Mouse (Mus musculus) stomach, embryonic 14.5 days (tissue): ENCODE measurements around the gene Ddah2. TPM values are rescaled to one million over a fixed set of nuclear protein-coding genes. Genes with fewer than 3 reads are reported as not detected.

Experiments used
- ATAC-seq: fragments of 200-750 bp; cut with Nextera tagmentation; 2 replicates; pipeline ENCODE4 v1.8.0; 2017; ENCODE audit warnings: low read depth, moderate TSS enrichment; ENCODE audit not compliant: insufficient number of reproducible peaks, insufficient read depth, low FRiP score
- H3K27ac ChIP-seq: fragments of 300-500 bp; sonication (generic); 2 replicates; pipeline ENCODE4 v1.5.1; 2014; ENCODE audit warnings: mild to moderate bottlenecking, low read length, moderate library complexity, mixed read lengths
- H3K27me3 ChIP-seq: fragments of 300-500 bp; sonication (generic); 2 replicates; pipeline ENCODE4 v1.6.1; 2014; ENCODE audit warnings: low read length, control low read depth, mixed read lengths; ENCODE audit not compliant: control insufficient read depth, insufficient read depth
- H3K36me3 ChIP-seq: fragments of 300-500 bp; sonication (generic); 2 replicates; pipeline ENCODE4 v1.6.1; 2014; ENCODE audit warnings: mild to moderate bottlenecking, control low read depth, low read length, moderate library complexity, mixed read lengths; ENCODE audit not compliant: control insufficient read depth, insufficient read depth
- H3K4me1 ChIP-seq: fragments of 300-500 bp; sonication (generic); 2 replicates; pipeline ENCODE4 v1.6.1; 2014; ENCODE audit warnings: low read length, control low read depth, mixed read lengths; ENCODE audit not compliant: control insufficient read depth, insufficient read depth
- H3K4me2 ChIP-seq: fragments of 300-500 bp; sonication (generic); replicated peaks from 2 replicates; pipeline ENCODE4 v1.6.1; 2014; ENCODE audit warnings: low read depth, low read length, control low read depth
- H3K4me3 ChIP-seq: fragments of 300-500 bp; sonication (generic); 2 replicates; pipeline ENCODE4 v1.5.1; 2014; ENCODE audit warnings: low read depth, low read length, control low read depth
- H3K9ac ChIP-seq: fragments of 300-500 bp; sonication (generic); replicated peaks from 2 replicates; pipeline ENCODE4 v1.6.1; 2014; ENCODE audit warnings: low read depth, mild to moderate bottlenecking, control low read depth, low read length, moderate library complexity, mixed read lengths
- H3K9me3 ChIP-seq: fragments of 300-500 bp; sonication (generic); 2 replicates; pipeline ENCODE4 v1.6.1; 2016; ENCODE audit warnings: low read depth, low read length, control low read depth; ENCODE audit not compliant: control insufficient read depth
- WGBS: fragments of 180-500 bp; shearing (Covaris S2); extraction: QIAGEN DNeasy Blood & Tissue Kit; methylation state at CpG from one replicate; pipeline ENCODE4 v1.1.7; 2014; 5-methylcytosine and 5-hydroxymethylcytosine counted together
- polyA plus RNA-seq: library from polyadenylated mRNA; unstranded; fragments of >200 nt; fragmentation: Nextera tagmentation; extraction: Ambion mirVana; gene quantifications from 2 replicates; pipeline ENCODE4 v1.2.1, GENCODE M21; 2014

Ddah2 gene
- polyA plus RNA-seq, 1 experiment from 2014 or later = 322 TPM

GRCm38 (mm10) chr17:35017706-35018030 lies 41.2 kb upstream of the Ddah2 start:
- WGBS = 65% methylated on average over 14 of the region's 14 CpGs
- Histone ChIP-seq H3K36me3 (peaks cover 37% of the 10 kb centered on the region), H3K9me3 (no peaks in the 10 kb centered on the region), H3K9ac (no peak overlapping the region), H3K27ac (no peak overlapping the region), H3K4me1 (peaks cover 3% of the 10 kb centered on the region; the same call in 1 of the 2 replicates), H3K4me3 (no peak overlapping the region), H3K27me3 (no peaks in the 10 kb centered on the region), H3K4me2 (no peak overlapping the region)
- no peak for ATAC-seq

- H3K9me3 ChIP-seq = no peaks in the 10 kb centered on the region
- no peak overlapping the region for H3K4me2 ChIP-seq
- no peak overlapping the region for H3K4me3 ChIP-seq
- 77% methylated on average over 3 of the region's 3 CpGs for WGBS
- no peak for ATAC-seq
- peaks cover 3% of the 10 kb centered on the region; the same call in 1 of the 2 replicates for H3K4me1 ChIP-seq
- peaks cover 32% of the 10 kb centered on the region for H3K36me3 ChIP-seq
- H3K27ac ChIP-seq = no peak overlapping the region
- no peaks in the 10 kb centered on the region for H3K27me3 ChIP-seq
- H3K9ac ChIP-seq = no peak overlapping the region
These were observed 40.7 kb upstream of the Ddah2 start for GRCm38 (mm10) chr17:35018171-35018570.

GRCm38 (mm10) chr17:35019894-35020293 lies 38.9 kb upstream of the Ddah2 start:
- Histone ChIP-seq H3K36me3 (peaks cover 14% of the 10 kb centered on the region), H3K27me3 (no peaks in the 10 kb centered on the region), H3K9me3 (no peaks in the 10 kb centered on the region), H3K27ac (no peak overlapping the region), H3K4me3 (no peak overlapping the region), H3K4me2 (no peak overlapping the region), H3K4me1 (peaks cover 9% of the 10 kb centered on the region; the same call in 1 of the 2 replicates), H3K9ac (no peak overlapping the region)
- no peak for ATAC-seq
- WGBS = 73% methylated on average over 11 of the region's 11 CpGs

- Histone ChIP-seq H3K9me3 (no peaks in the 10 kb centered on the region), H3K4me1 (peaks cover 9% of the 10 kb centered on the region; the same call in 1 of the 2 replicates), H3K27ac (no peak overlapping the region), H3K27me3 (no peaks in the 10 kb centered on the region), H3K4me2 (no peak overlapping the region), H3K4me3 (no peak overlapping the region), H3K9ac (no peak overlapping the region), H3K36me3 (peaks cover 8% of the 10 kb centered on the region)
- no peak for ATAC-seq
- WGBS = 78% methylated on average over 8 of the region's 8 CpGs
These were observed 38.3 kb upstream of the Ddah2 start for GRCm38 (mm10) chr17:35020551-35020950.

GRCm38 (mm10) chr17:35021163-35021808 lies 37.5 kb upstream of the Ddah2 start:
- Histone ChIP-seq H3K4me3 (no peak overlapping the region), H3K4me1 (peaks cover 9% of the 10 kb centered on the region), H3K9me3 (no peaks in the 10 kb centered on the region), H3K27me3 (no peaks in the 10 kb centered on the region), H3K4me2 (peak overlapping the region; percentile 2; the same call in 1 of the 2 replicates), H3K27ac (peak overlapping the region; percentile 49; the same call in 1 of the 2 replicates), H3K9ac (no peak overlapping the region), H3K36me3 (peaks cover 1% of the 10 kb centered on the region)
- ATAC-seq = peak; percentile 14; the same call in 1 of the 2 replicates
- 6% methylated on average over 17 of the region's 17 CpGs for WGBS

- peak overlapping the region; percentile 49; the same call in 1 of the 2 replicates for H3K27ac ChIP-seq
- H3K36me3 ChIP-seq = no peaks in the 10 kb centered on the region; the same call in 1 of the 2 replicates
- no peak overlapping the region for H3K4me3 ChIP-seq
- no peaks in the 10 kb centered on the region for H3K27me3 ChIP-seq
- H3K9ac ChIP-seq = no peak overlapping the region
- H3K4me1 ChIP-seq = peaks cover 9% of the 10 kb centered on the region
- ATAC-seq = no peak
- no peak overlapping the region for H3K4me2 ChIP-seq
- no peaks in the 10 kb centered on the region for H3K9me3 ChIP-seq
- WGBS = 41% methylated on average over 6 of the region's 6 CpGs
These were observed 36.9 kb upstream of the Ddah2 start for GRCm38 (mm10) chr17:35021842-35022477.

GRCm38 (mm10) chr17:35022541-35023060 lies 36.2 kb upstream of the Ddah2 start:
- H3K27ac ChIP-seq = no peak overlapping the region
- no peak overlapping the region for H3K4me3 ChIP-seq
- no peaks in the 10 kb centered on the region for H3K36me3 ChIP-seq
- H3K27me3 ChIP-seq = no peaks in the 10 kb centered on the region
- WGBS = 93% methylated on average over 8 of the region's 8 CpGs
- no peak overlapping the region for H3K9ac ChIP-seq
- H3K9me3 ChIP-seq = no peaks in the 10 kb centered on the region
- ATAC-seq = no peak
- peaks cover 9% of the 10 kb centered on the region for H3K4me1 ChIP-seq
- H3K4me2 ChIP-seq = no peak overlapping the region

GRCm38 (mm10) chr17:35023221-35023620 lies 35.6 kb upstream of the Ddah2 start:
- H3K4me1 ChIP-seq = peaks cover 12% of the 10 kb centered on the region
- no peak overlapping the region for H3K27ac ChIP-seq
- WGBS = 81% methylated on average over 5 of the region's 5 CpGs

More at GRCm38 (mm10) chr17:35023221-35023620, 35.6 kb upstream of the Ddah2 start:
- no peak for ATAC-seq
- no peak overlapping the region for H3K4me2 ChIP-seq
- H3K36me3 ChIP-seq = no peaks in the 10 kb centered on the region
- no peak overlapping the region for H3K9ac ChIP-seq
- H3K27me3 ChIP-seq = no peaks in the 10 kb centered on the region
- no peak overlapping the region for H3K4me3 ChIP-seq
- H3K9me3 ChIP-seq = no peaks in the 10 kb centered on the region
